Mouse (Mus musculus) hindbrain, embryonic 13.5 days (tissue): ENCODE data around the gene Olfr376. TPM values are rescaled to one million over a fixed set of nuclear protein-coding genes. Genes with fewer than 3 reads are reported as not detected.

ENCODE experiments used
- ATAC-seq: fragments of 200-750 bp; cut with Nextera tagmentation; 2 replicates; pipeline ENCODE4 v1.8.0; 2017; ENCODE audit warnings: moderate TSS enrichment; ENCODE audit not compliant: low FRiP score
- H3K27ac ChIP-seq: fragments of 300-500 bp; sonication (generic); 2 replicates; pipeline ENCODE4 v1.5.1; 2015; ENCODE audit warnings: inconsistent platforms, mild to moderate bottlenecking, moderate library complexity
- H3K27me3 ChIP-seq: fragments of 300-500 bp; sonication (generic); 2 replicates; pipeline ENCODE4 v1.6.1; 2015; ENCODE audit warnings: mild to moderate bottlenecking, inconsistent platforms
- H3K36me3 ChIP-seq: fragments of 300-500 bp; sonication (generic); 2 replicates; pipeline ENCODE4 v1.6.1; 2015; ENCODE audit warnings: mild to moderate bottlenecking, inconsistent platforms
- H3K4me1 ChIP-seq: fragments of 300-500 bp; sonication (generic); replicated peaks from 2 replicates; pipeline ENCODE4 v1.6.1; 2015; ENCODE audit warnings: inconsistent platforms
- H3K4me2 ChIP-seq: fragments of 300-500 bp; sonication (generic); 2 replicates; pipeline ENCODE4 v1.6.1; 2015; ENCODE audit warnings: inconsistent platforms, mild to moderate bottlenecking, moderate library complexity
- H3K4me3 ChIP-seq: fragments of 300-500 bp; sonication (generic); 2 replicates; pipeline ENCODE4 v1.5.1; 2015; ENCODE audit warnings: mild to moderate bottlenecking, inconsistent platforms
- H3K9ac ChIP-seq: fragments of 300-500 bp; sonication (generic); 2 replicates; pipeline ENCODE4 v1.6.1; 2015; ENCODE audit warnings: mild to moderate bottlenecking, inconsistent platforms
- H3K9me3 ChIP-seq: fragments of 300-500 bp; sonication (generic); 2 replicates; pipeline ENCODE4 v1.6.1; 2016; ENCODE audit warnings: inconsistent platforms
- WGBS: fragments of 180-500 bp; shearing (Covaris S2); methylation state at CpG from one replicate; pipeline ENCODE4 v1.1.7; 2015; 5-methylcytosine and 5-hydroxymethylcytosine counted together
- polyA plus RNA-seq: library from polyadenylated mRNA; unstranded; fragments of >200 nt; fragmentation: Nextera tagmentation; extraction: Ambion mirVana; gene quantifications from 2 replicates; pipeline ENCODE4 v1.2.1, GENCODE M21; 2015

The Olfr376 gene
- not detected in 2 replicates for polyA plus RNA-seq

DNA sequence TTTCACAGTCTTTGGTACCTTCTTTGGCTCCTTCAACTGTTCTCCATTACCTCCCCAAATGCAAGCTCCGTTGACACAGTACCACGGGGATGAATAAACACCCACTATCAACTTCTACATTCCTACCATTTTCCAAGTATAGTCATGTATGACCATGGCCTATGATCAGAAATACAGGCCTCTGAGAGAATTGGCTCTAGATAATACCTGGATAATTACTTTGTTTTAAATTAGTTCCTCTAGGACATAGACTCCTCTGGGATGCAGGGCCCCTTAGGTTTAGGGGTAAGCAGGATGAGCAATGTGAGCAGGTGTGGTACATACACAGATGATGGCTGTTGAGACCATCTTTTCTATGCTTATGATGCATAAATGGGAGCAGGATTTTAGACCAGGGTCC is at the start of gene Olfr376:
Olfr376 (plus strand) TSS at position 301 of the 400 bp plus-strand sequence.
- Histone ChIP-seq H3K27ac (no peak within 1 kb of the TSS), H3K9ac (no peak within 1 kb of the TSS), H3K4me3 (no peak within 1 kb of the TSS), H3K4me2 (no peak within 1 kb of the TSS), H3K36me3 (no peaks in the 10 kb centered on the region), H3K27me3 (no peaks in the 10 kb centered on the region), H3K4me1 (no peaks in the 10 kb centered on the region), H3K9me3 (0 out of 2 replicates have a peak, but pooled peaks cover 2% of the 10 kb centered on the region)
- 93% methylated on average over 2 of the region's 2 CpGs for WGBS
- no peak for ATAC-seq

DNA sequence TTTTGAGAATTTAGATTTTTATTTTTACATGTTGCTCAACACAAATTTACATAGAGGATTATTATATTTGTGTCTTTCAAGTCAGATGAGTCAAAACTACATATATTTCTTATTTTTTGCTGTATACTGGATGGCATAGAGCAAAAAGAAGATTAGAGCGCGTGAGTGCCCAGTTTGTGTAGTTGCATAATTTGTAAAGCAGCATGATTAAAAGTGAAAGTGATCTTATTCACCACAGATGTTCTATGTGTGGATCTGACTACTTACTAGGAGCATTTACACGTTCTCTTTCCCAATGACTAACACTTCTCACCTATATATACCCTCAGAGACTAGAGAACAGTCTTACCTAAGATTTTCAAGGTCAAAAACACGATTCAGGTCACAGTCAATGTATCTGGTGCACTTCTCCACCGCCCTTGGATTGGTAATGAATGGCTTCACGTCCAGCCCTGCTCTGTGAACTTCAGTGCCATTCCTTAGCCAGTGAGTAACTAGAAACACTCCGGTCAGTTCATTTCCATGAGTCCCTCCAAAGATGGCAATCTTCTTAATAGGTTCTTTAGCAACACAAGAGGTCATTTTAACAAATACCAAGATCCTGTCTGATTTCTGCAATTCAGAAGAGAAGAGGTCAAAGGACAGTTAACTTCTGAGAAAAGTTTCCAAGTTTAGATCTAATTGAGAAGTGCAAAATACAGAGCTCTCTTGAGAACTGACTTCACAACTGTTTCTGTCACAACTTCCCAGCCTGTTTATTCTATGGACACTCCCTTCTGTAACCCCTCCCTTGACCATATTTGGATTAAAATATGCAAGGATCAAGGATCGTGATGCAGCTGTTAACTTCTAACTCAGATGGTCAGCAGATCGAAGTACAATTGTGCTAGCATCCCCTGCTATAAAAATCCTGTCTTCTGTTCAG is 46.9 kb upstream of the Olfr376 start:
- 78% methylated on average over 9 of the region's 9 CpGs for WGBS

DNA sequence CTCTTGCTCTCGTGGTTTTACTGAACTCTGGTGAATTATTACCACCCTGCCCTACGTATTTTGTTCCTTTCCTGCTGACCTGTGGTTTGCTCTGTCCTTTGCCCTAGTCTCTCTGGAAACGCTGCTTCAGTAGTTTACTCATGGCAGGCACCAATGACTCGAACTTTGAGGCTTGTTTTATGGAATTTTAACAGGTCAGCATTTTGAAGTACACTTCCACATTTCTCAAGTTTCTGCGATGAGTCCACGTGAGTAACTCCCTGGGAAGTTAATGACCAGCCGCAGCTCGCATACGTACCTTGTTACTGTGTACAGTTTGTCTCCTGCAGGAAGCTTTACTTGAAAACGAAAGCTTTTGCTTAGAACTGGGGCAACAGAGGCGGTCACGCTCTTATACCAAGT is 44.6 kb upstream of the Olfr376 start:
- Histone ChIP-seq H3K27ac (no peak overlapping the region; the same call in 1 of the 2 replicates), H3K27me3 (no peaks in the 10 kb centered on the region), H3K4me2 (no peak overlapping the region), H3K36me3 (no peaks in the 10 kb centered on the region), H3K9me3 (no peaks in the 10 kb centered on the region), H3K4me1 (no peaks in the 10 kb centered on the region), H3K9ac (no peak overlapping the region), H3K4me3 (no peak overlapping the region)
- 60% methylated on average over 12 of the region's 12 CpGs for WGBS
- ATAC-seq, result no peak

More for the DNA sequence above, 46.9 kb upstream of the Olfr376 start:
- Histone ChIP-seq H3K36me3 (no peaks in the 10 kb centered on the region), H3K9me3 (no peaks in the 10 kb centered on the region), H3K4me3 (no peak overlapping the region), H3K27me3 (no peaks in the 10 kb centered on the region), H3K27ac (no peak overlapping the region), H3K9ac (no peak overlapping the region), H3K4me1 (no peaks in the 10 kb centered on the region), H3K4me2 (no peak overlapping the region)
- ATAC-seq, result no peak

DNA sequence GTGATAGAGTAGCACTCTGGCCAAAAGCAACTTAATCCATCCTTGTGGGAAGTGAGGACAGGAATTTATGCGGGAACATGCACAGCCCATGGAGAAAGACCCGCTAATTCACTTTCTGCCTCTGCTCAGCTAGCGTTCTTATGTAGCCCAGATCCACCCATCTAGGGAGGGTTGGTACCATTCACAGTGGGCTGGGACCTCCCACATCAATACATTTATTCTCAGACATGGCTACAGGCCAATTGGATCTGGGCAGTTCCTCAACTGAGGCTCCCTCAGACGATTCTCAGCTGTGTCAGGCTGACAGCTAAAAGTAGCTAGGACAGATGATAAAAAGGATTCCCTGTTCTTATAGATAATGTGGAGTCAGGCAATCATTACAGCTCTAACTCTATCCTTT is 43.7 kb upstream of the Olfr376 start:
- 74% methylated on average over 4 of the region's 4 CpGs for WGBS
- no peak overlapping the region for H3K4me2 ChIP-seq
- H3K4me1 ChIP-seq, result no peaks in the 10 kb centered on the region
- H3K9me3 ChIP-seq, result no peaks in the 10 kb centered on the region
- no peaks in the 10 kb centered on the region for H3K36me3 ChIP-seq
- ATAC-seq, result 0 out of 2 replicates have a peak, but pooled peaks have one; percentile 5
- H3K27ac ChIP-seq, result no peak overlapping the region
- H3K27me3 ChIP-seq, result no peaks in the 10 kb centered on the region
- no peak overlapping the region for H3K4me3 ChIP-seq
- H3K9ac ChIP-seq, result no peak overlapping the region

DNA sequence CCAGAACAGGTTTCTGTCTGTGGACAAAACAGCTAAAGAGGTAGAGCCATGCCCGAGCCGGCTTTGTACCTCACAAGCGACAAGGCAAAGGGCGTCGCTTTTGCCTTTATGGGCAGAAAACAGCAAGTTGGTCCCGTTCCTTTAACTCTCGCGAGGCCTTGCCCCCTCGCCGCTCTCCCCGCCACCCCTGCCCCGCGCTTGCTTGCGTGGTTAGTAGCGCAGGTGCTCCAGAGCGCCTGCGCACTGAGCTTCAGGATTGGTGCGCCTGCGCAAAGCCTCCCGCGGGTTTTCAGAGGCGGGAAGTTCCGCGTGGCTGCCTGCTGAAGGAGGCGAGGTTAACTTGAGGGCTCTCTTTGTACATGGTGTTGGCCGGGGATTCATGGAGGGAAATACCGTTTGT is 41.6 kb upstream of the Olfr376 start, which contains the start of the genes Aspa, Gm49340 and Spata22:
Aspa (minus strand) TSS at position 155 of the 400 bp plus-strand sequence.
Gm49340 (plus strand) TSS at position 300 of the 400 bp plus-strand sequence.
Spata22 (plus strand) TSS at position 300 of the 400 bp plus-strand sequence.
- H3K27ac ChIP-seq, result no peak within 1 kb of the TSS
- no peaks in the 10 kb centered on the region for H3K27me3 ChIP-seq
- no peak within 1 kb of the TSS for H3K9ac ChIP-seq
- H3K4me1 ChIP-seq, result no peaks in the 10 kb centered on the region
- H3K9me3 ChIP-seq, result no peaks in the 10 kb centered on the region
- 85% methylated on average over 27 of the region's 27 CpGs for WGBS
- no peaks in the 10 kb centered on the region for H3K36me3 ChIP-seq
- ATAC-seq, result no peak
- no peak within 1 kb of the TSS for H3K4me3 ChIP-seq
- no peak within 1 kb of the TSS for H3K4me2 ChIP-seq

DNA sequence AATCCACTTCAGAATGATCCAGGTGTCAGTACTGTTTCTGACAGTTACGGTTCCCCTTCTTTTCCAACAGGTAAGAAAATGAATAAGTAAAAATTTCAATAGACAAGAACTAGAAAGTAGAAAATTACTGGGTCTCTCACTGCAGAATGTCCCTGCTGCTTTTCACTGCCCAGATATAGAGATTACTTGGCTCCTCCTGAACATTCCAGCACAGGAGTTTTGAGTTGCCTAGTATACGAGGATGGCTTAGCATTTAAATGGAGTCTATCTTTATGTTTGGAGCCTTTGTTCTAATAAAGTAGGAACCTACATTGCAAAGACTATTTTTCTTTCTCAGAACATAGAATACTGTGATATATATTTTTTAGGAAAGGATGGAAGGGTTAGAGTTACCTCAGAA is 37.7 kb upstream of the Olfr376 start:
- H3K9ac ChIP-seq, result no peak overlapping the region
- H3K4me3 ChIP-seq, result no peak overlapping the region
- H3K27ac ChIP-seq, result no peak overlapping the region
- 68% methylated on average over 2 of the region's 2 CpGs for WGBS
- no peaks in the 10 kb centered on the region for H3K9me3 ChIP-seq
- H3K4me1 ChIP-seq, result no peaks in the 10 kb centered on the region
- no peak for ATAC-seq
- no peaks in the 10 kb centered on the region for H3K36me3 ChIP-seq
- H3K4me2 ChIP-seq, result no peak overlapping the region
- no peaks in the 10 kb centered on the region for H3K27me3 ChIP-seq

DNA sequence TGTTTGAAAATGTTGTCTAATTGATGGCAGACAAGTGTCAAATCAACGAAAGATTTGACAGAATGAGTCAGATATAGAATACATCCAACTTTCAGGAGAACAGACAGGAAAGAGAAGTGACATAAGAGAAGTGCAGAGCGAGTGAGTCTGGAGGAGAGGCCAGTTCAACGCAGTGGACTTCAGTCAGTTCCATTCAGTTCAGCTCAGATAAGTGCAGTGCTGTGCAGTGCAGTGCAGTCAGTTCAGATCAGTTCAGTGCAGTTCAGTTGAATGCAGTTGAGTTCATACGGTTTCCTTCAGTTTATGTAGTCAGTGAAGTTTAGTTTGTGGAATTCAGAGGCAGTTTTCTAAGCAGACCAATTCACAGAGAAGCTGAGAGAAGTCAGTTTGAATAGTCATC is 34.1 kb upstream of the Olfr376 start:
- WGBS, result 73% methylated on average over 4 of the region's 4 CpGs

DNA sequence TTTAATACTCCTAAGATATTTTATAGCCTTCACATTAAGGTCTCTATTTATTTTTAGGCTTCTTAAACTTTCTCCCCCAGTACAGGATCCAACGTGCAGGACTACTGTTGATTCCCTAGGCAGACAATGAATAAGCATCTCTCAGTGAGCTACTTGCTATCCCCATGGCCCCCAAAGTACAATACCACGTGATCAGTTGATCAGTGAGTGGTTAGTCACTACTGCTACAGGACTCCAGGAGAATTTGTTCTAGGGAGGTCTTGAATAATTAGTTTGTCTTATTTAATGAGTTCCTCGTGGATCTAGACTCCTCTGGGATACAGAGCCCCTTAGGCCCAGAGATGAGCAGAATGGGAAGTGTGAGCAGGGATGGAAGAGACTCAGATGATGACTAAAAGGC is 20.6 kb upstream of the Olfr376 start, which contains the start of gene Olfr20:
Olfr20 (plus strand) TSS at position 301 of the 400 bp plus-strand sequence.
- no peak for ATAC-seq
- Histone ChIP-seq H3K4me2 (no peak within 1 kb of the TSS), H3K9me3 (no peaks in the 10 kb centered on the region), H3K4me1 (no peaks in the 10 kb centered on the region), H3K4me3 (no peak within 1 kb of the TSS), H3K36me3 (no peaks in the 10 kb centered on the region), H3K9ac (no peak within 1 kb of the TSS), H3K27ac (no peak within 1 kb of the TSS), H3K27me3 (no peaks in the 10 kb centered on the region)
- 49% methylated on average over 3 of the region's 3 CpGs for WGBS

More for the DNA sequence above, 34.1 kb upstream of the Olfr376 start:
- ATAC-seq, result no peak
- Histone ChIP-seq H3K9ac (no peak overlapping the region), H3K9me3 (no peaks in the 10 kb centered on the region), H3K27me3 (no peaks in the 10 kb centered on the region), H3K4me3 (no peak overlapping the region), H3K4me1 (no peaks in the 10 kb centered on the region), H3K27ac (no peak overlapping the region), H3K4me2 (no peak overlapping the region), H3K36me3 (no peaks in the 10 kb centered on the region)

DNA sequence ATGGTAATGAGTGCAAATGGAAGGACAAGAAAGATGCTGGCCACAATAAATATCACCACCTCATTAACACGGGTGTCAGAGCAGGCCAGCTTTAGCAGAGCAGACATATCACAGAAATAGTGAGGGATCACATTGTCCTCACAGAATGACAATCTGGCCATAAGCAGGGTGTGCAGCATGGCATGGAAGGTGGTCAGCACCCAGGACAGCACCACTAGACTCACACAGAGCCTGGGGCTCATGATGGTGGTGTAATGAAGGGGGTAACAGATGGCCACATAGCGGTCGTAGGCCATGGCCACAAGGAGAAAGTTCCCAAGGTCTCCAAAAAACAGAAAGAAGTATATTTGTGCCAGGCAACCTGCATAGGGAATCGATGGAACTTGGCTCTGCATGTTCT is 24.3 kb downstream of the Olfr376 start:
- Histone ChIP-seq H3K36me3 (no peaks in the 10 kb centered on the region), H3K27ac (no peak overlapping the region), H3K9ac (no peak overlapping the region), H3K9me3 (0 out of 2 replicates have a peak, but pooled peaks cover 5% of the 10 kb centered on the region), H3K4me3 (no peak overlapping the region), H3K4me2 (no peak overlapping the region), H3K4me1 (no peaks in the 10 kb centered on the region), H3K27me3 (no peaks in the 10 kb centered on the region)
- ATAC-seq, result no peak
- 79% methylated on average over 4 of the region's 4 CpGs for WGBS

DNA sequence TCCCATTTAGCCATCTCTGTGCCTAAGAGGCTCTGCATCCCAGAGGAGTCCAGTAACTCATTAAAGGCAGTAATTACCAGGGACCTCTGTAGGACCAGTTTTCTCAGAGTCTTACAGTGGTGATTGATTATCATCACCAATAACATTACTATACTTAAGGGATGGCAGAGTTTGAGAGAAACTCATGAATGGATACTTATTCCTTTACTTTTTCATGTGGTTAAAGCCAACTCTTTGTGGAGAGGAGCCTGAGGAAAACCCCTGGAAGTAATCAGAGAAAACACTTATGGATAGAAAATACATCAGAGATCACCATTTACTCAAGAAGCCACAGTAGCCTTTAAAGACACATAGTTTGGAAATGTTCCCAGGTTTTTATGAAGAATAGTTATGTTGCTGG is 28.5 kb downstream of the Olfr376 start, which contains the start of gene Olfr1:
Olfr1 (minus strand) TSS at position 101 of the 400 bp plus-strand sequence.
- H3K27ac ChIP-seq, result no peak within 1 kb of the TSS
- no peak within 1 kb of the TSS for H3K9ac ChIP-seq
- no peak within 1 kb of the TSS for H3K4me3 ChIP-seq
- H3K4me1 ChIP-seq, result no peaks in the 10 kb centered on the region
- H3K27me3 ChIP-seq, result no peaks in the 10 kb centered on the region
- ATAC-seq, result no peak
- no peak within 1 kb of the TSS for H3K4me2 ChIP-seq
- 0 out of 2 replicates have a peak, but pooled peaks cover 5% of the 10 kb centered on the region for H3K9me3 ChIP-seq
- H3K36me3 ChIP-seq, result no peaks in the 10 kb centered on the region
